Comparison of ENCODE assay signal across 18 mouse cellular contexts in the genomic region with DNA sequence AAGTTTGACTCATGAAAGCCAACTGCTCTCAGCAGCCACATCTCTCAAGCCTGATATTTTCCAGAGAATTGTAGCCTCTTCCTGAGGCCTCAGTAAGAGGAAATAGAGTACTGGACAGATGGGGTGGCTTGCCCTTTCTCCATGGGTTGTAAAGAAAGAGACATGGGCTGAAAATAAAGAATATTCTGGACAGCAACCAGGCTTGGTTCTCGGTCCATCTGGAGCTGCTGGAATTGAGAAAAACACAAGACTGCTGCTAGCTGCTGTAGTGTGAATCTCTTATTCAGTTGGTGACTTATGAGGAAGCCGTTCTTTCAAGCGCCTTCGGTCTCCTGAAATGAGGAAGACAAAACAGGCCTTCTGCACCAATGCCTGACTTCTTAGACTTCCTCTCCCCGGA.
DNase-seq lines count a peak whose midpoint lies in the region; ATAC-seq and TF ChIP-seq lines count a peak whose summit lies in the region.
"Had no signal": no experiment of that assay in that cellular context is flagged by ENCODE, and none has a peak within 500 bp of the region (broad histone marks: within the 10 kb centered on the region; RNA-seq: fewer than 3 reads in every experiment).

No protein-coding gene starts in this region.

- peaks cover 27% of the 10 kb centered on the region; the same call in 1 of the 2 replicates for H3K4me1 ChIP-seq in cerebellum, adult 2 months (ENCODE audit: control insufficient read depth, insufficient read depth, low read length)
- no peaks in the 10 kb centered on the region for H3K4me1 ChIP-seq in hindbrain, embryonic 10.5 days (replicated peaks)
- H3K4me1 ChIP-seq: forebrain, embryonic 13.5 days; midbrain, embryonic 13.5 days had no signal

- no peak for TF ChIP-seq CTCF in cerebellum, adult 2 months (IDR thresholded peaks at IDR 0.05; ENCODE audit: borderline replicate concordance, insufficient read depth, low read depth, low read length)

- no peaks in the 10 kb centered on the region for H3K36me3 ChIP-seq in hindbrain, embryonic 10.5 days
- H3K36me3 ChIP-seq: G1E; heart, embryonic 10.5 days; kidney, embryonic 15.5 days; midbrain, embryonic 13.5 days had no signal

- WGBS in cerebellum, adult 2 months: 41% methylated on average over 5 of the region's 5 CpGs
- 93% methylated on average over 5 of the region's 5 CpGs for WGBS in hindbrain, embryonic 10.5 days

- no peaks in the 10 kb centered on the region for H3K9me3 ChIP-seq in hindbrain, embryonic 10.5 days
- H3K9me3 ChIP-seq: forebrain, embryonic 13.5 days; heart, embryonic 10.5 days; kidney, embryonic 15.5 days; midbrain, embryonic 13.5 days had no signal

- no peak for TF ChIP-seq POLR2A in cerebellum, adult 2 months (IDR thresholded peaks at IDR 0.05; ENCODE audit: borderline replicate concordance, insufficient read depth, low read length)

- no peak overlapping the region for H3K4me3 ChIP-seq in cerebellum, adult 2 months (replicated peaks; ENCODE audit: insufficient read depth, low read depth, low read length)
- no peak overlapping the region for H3K4me3 ChIP-seq in hindbrain, embryonic 10.5 days
- H3K4me3 ChIP-seq: forebrain, embryonic 13.5 days; heart, embryonic 10.5 days; kidney, embryonic 15.5 days; midbrain, embryonic 13.5 days had no signal

- intact Hi-C loops in left cerebral cortex, postnatal 36 days (cut with DNase I): no loop called here

- peak; percentile 4 for DNase-seq in kidney, postnatal 14 days
- no peak for DNase-seq in kidney, postnatal 36 days
- DNase-seq in cerebellum, adult 2 months: peak; percentile 52 to 77
- peak; percentile 66 to 71 for DNase-seq in left cerebral cortex, postnatal 36 days (ENCODE audit: low spot score in 2 of 2)
- DNase-seq in hindbrain, embryonic 10.5 days (ENCODE audit: low spot score): no peak
- DNase-seq in T-cell, adult 2 months (ENCODE audit: low spot score): no peak
- DNase-seq: adrenal gland, postnatal 14 days; gastrocnemius, postnatal 25 days; heart, postnatal 36 days; lung, postnatal 36 days had no signal

- ATAC-seq in frontal cortex, adult (ENCODE audit: low TSS enrichment): peak; percentile 74
- ATAC-seq: forebrain, embryonic 13.5 days; midbrain, embryonic 13.5 days had no signal

- no peaks in the 10 kb centered on the region for H3K27me3 ChIP-seq in cerebellum, adult 2 months (ENCODE audit: control insufficient read depth, insufficient read depth, low read length)
- H3K27me3 ChIP-seq in hindbrain, embryonic 10.5 days (ENCODE audit: insufficient read depth, poor library complexity, severe bottlenecking): no peaks in the 10 kb centered on the region
- H3K27me3 ChIP-seq: forebrain, embryonic 13.5 days; kidney, embryonic 15.5 days; midbrain, embryonic 13.5 days had no signal

- peak overlapping the region; percentile 77 for H3K27ac ChIP-seq in cerebellum, adult 2 months (ENCODE audit: insufficient read depth, low read length)
- H3K27ac ChIP-seq in hindbrain, embryonic 10.5 days: no peak overlapping the region
- H3K27ac ChIP-seq: forebrain, embryonic 13.5 days; heart, embryonic 10.5 days; kidney, embryonic 15.5 days; liver, embryonic 14.5 days; midbrain, embryonic 13.5 days; stomach, postnatal 0 days had no signal

Comparison
In these comparisons a context has a peak if more than half of its experiments do, and no peak if none do; other contexts are left out.
1. DNase-seq: peak in kidney, postnatal 14 days (single experiment), cerebellum, adult 2 months (2 of 2) and left cerebral cortex, postnatal 36 days (2 of 2); none in kidney, postnatal 36 days (0 of 2), hindbrain, embryonic 10.5 days (single experiment) and T-cell, adult 2 months (single experiment).